Mouse (Mus musculus) monocyte, adult 5-6 weeks (primary cell): ENCODE data around the gene Rnase4. TPM values are rescaled to one million over a fixed set of nuclear protein-coding genes. Genes with fewer than 3 reads are reported as not detected.
A peak's percentile ranks its signal among the peaks of the same experiment; 100 is the strongest.

ENCODE experiments used
- ATAC-seq: fragments of 153-309, 156-312 bp; replicated peaks from 2 replicates; pipeline ENCODE4 v1.8.0; 2017; ENCODE audit warnings: mild to moderate bottlenecking; ENCODE audit not compliant: low TSS enrichment, insufficient number of reproducible peaks, severe bottlenecking, poor library complexity, low FRiP score
- total RNA-seq: library from RNA; stranded (forward); fragments of 200-1000, 200-491, 200-594 nt; gene quantifications from 3 replicates; pipeline ENCODE4 v1.2.3, GENCODE M21; 2017

Rnase4 gene
- total RNA-seq, 1 experiment from 2014 or later = 14.1 TPM

GRCm38 (mm10) chr14:51087762-51088161 is 3.1 kb upstream of the Rnase4 start:
- ATAC-seq = no peak

- 0 out of 2 replicates have a peak, but pooled peaks have one; percentile 1 for ATAC-seq
These were observed 2.5 kb upstream of the Rnase4 start for GRCm38 (mm10) chr14:51088166-51088969.

- ATAC-seq = peak; percentile 84
These were observed 1.8 kb upstream of the Rnase4 start for GRCm38 (mm10) chr14:51088970-51089673.

GRCm38 (mm10) chr14:51089674-51090076 is 1.2 kb upstream of the Rnase4 start:
- ATAC-seq = no peak

GRCm38 (mm10) chr14:51090077-51090781 is 648 bp upstream of the Rnase4 start:
- ATAC-seq = peak; percentile 23; the same call in 1 of the 2 replicates

GRCm38 (mm10) chr14:51092073-51092620 is 1.3 kb downstream of the Rnase4 start:
- ATAC-seq = no peak

- ATAC-seq = no peak
These were observed 2.6 kb downstream of the Rnase4 start for GRCm38 (mm10) chr14:51093496-51093895.

- no peak for ATAC-seq
These were observed 3.4 kb downstream of the Rnase4 start for GRCm38 (mm10) chr14:51094096-51094875.

- no peak for ATAC-seq
These were observed 4.0 kb downstream of the Rnase4 start for GRCm38 (mm10) chr14:51094921-51095320.

- ATAC-seq = peak; percentile 14; the same call in 1 of the 2 replicates
These were observed 5.1 kb downstream of the Rnase4 start for GRCm38 (mm10) chr14:51095736-51096524.

GRCm38 (mm10) chr14:51098300-51098699 is 7.4 kb downstream of the Rnase4 start:
- peak; percentile 48 for ATAC-seq

GRCm38 (mm10) chr14:51098921-51099320 is 8.0 kb downstream of the Rnase4 start:
- no peak for ATAC-seq

GRCm38 (mm10) chr14:51101284-51101683 is 10.4 kb downstream of the Rnase4 start:
- no peak for ATAC-seq

- peak; percentile 57 for ATAC-seq
These were observed 12.3 kb downstream of the Rnase4 start for GRCm38 (mm10) chr14:51103217-51103616.

- no peak for ATAC-seq
These were observed 13.5 kb downstream of the Rnase4 start for GRCm38 (mm10) chr14:51104366-51104765.

GRCm38 (mm10) chr14:51106449-51106967 is 15.6 kb downstream of the Rnase4 start:
- no peak for ATAC-seq

GRCm38 (mm10) chr14:51111966-51112365 is 21.1 kb downstream of the Rnase4 start:
- no peak for ATAC-seq
